Mouse (Mus musculus) midbrain, postnatal 0 days (tissue): ENCODE measurements around the gene Asb5. TPM values are rescaled to one million over a fixed set of nuclear protein-coding genes. Genes with fewer than 3 reads are reported as not detected.
"Not testable (repeated sequence)": the region's sequence is repeated elsewhere in the genome, so short reads cannot be mapped to it uniquely, and the experiment has no call there.

ENCODE experiments used
- ATAC-seq: fragments of 200-750 bp; cut with Nextera tagmentation; 2 replicates; pipeline ENCODE4 v1.8.0; 2017; ENCODE audit warnings: moderate number of reproducible peaks, mild to moderate bottlenecking, moderate TSS enrichment, moderate library complexity; ENCODE audit not compliant: low FRiP score
- DNase-seq: peaks from one replicate; pipeline ENCODE4 v3.0.0-alpha.2; 2015; ENCODE audit warnings: low spot score
- H3K27ac ChIP-seq: fragments of 300-500 bp; sonication (generic); 2 replicates; pipeline ENCODE4 v1.5.1; 2014; ENCODE audit warnings: low read depth, mild to moderate bottlenecking, low read length, mixed read lengths
- H3K27me3 ChIP-seq: fragments of 300-500 bp; sonication (generic); 2 replicates; pipeline ENCODE4 v1.6.1; 2014; ENCODE audit warnings: low read length, control low read depth, mixed read lengths; ENCODE audit not compliant: insufficient read depth
- H3K36me3 ChIP-seq: fragments of 300-500 bp; sonication (generic); 2 replicates; pipeline ENCODE4 v1.6.1; 2014; ENCODE audit warnings: low read length, control low read depth, mixed read lengths; ENCODE audit not compliant: insufficient read depth
- H3K4me1 ChIP-seq: fragments of 300-500 bp; sonication (generic); 2 replicates; pipeline ENCODE4 v1.6.1; 2014; ENCODE audit warnings: mild to moderate bottlenecking, control low read depth, antibody characterized with exemption, low read length, mixed read lengths; ENCODE audit not compliant: insufficient read depth
- H3K4me2 ChIP-seq: fragments of 300-500 bp; sonication (generic); 2 replicates; pipeline ENCODE4 v1.6.1; 2014; ENCODE audit warnings: low read depth, mild to moderate bottlenecking, low read length, mixed read lengths; ENCODE audit not compliant: poor library complexity, severe bottlenecking
- H3K4me3 ChIP-seq: fragments of 300-500 bp; sonication (generic); 2 replicates; pipeline ENCODE4 v1.5.1; 2014; ENCODE audit warnings: low read depth, mild to moderate bottlenecking, low read length, moderate library complexity
- H3K9ac ChIP-seq: fragments of 300-500 bp; sonication (generic); replicated peaks from 2 replicates; pipeline ENCODE4 v1.6.1; 2014; ENCODE audit warnings: mild to moderate bottlenecking, low read length, moderate library complexity, mixed read lengths; ENCODE audit not compliant: poor library complexity, severe bottlenecking
- H3K9me3 ChIP-seq: fragments of 300-500 bp; sonication (generic); 2 replicates; pipeline ENCODE4 v1.6.1; 2016; ENCODE audit warnings: low read length, control low read depth
- CTCF ChIP-seq: IDR thresholded peaks from 2 replicates; pipeline ENCODE4 v1.5.1; 2016; ENCODE audit warnings: antibody characterized with exemption, mild to moderate bottlenecking
- WGBS: fragments of 180-500 bp; shearing (Covaris S2); extraction: QIAGEN DNeasy Blood & Tissue Kit; methylation state at CpG from one replicate; pipeline ENCODE4 v1.1.7; 2014; 5-methylcytosine and 5-hydroxymethylcytosine counted together
- polyA plus RNA-seq: library from polyadenylated mRNA; unstranded; fragments of >200 nt; fragmentation: Nextera tagmentation; extraction: Ambion mirVana; gene quantifications from 2 replicates; pipeline ENCODE4 v1.2.1, GENCODE M21; 2015
- total RNA-seq: library from RNA; depleted of rRNA; stranded (reverse); fragments of >200 nt; gene quantifications from 2 replicates; pipeline ENCODE4 v1.2.3, GENCODE M21; 2014

Asb5 gene
- total and polyA plus RNA-seq, 2 experiments from 2014 or later, result 1.1 to 11.4 TPM

DNA sequence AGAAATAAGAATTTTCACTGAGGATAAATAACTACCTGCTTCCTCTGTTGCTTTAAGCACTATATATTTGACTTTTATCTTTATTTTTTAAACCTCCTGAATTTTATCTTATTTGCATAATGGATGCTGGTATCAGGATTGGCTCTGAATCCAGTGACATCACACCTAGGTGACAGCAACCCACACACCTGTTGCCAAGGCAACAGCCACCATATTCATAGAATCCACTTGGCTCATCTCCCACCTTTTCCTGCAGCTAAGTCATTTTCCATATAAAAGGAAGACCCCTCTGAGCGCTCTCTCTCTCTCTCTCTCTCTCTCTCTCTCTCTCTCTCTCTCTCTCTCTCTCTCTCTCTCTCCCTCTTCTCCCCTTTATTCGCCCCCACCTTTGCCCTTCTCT, 67.6 kb downstream of the Asb5 start:
- Histone ChIP-seq H3K27me3 (no peaks in the 10 kb centered on the region), H3K4me2 (no peak overlapping the region), H3K9me3 (no peaks in the 10 kb centered on the region), H3K9ac (no peak overlapping the region), H3K4me1 (peaks cover 6% of the 10 kb centered on the region; the same call in 1 of the 2 replicates), H3K27ac (no peak overlapping the region), H3K36me3 (no peaks in the 10 kb centered on the region), H3K4me3 (no peak overlapping the region)
- ATAC-seq (no peak), DNase-seq (no peak)
- no peak for TF ChIP-seq CTCF
- 79% methylated on average over 2 of the region's 2 CpGs for WGBS

DNA sequence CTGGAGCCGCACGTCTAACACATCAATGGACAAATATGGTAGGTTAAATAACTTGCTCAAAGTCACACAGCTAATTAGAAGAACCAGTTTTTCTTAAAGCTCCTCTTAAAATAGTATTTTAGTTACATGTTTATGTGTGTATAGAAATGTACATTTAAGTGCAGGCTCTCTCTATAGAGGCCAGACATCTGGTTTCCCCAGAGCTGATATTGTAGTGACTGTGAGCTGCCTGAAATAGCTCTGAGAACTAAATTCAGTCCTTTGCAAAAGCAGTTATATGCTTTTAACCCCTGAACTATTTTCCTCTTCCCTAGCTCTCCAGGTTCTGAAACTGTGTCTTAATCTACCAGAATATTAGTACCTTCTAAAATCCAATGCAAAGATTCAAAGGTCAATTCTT, 68.0 kb downstream of the Asb5 start:
- DNase-seq (no peak), ATAC-seq (no peak)
- H3K27ac ChIP-seq, result no peak overlapping the region
- H3K9me3 ChIP-seq, result no peaks in the 10 kb centered on the region
- no peaks in the 10 kb centered on the region for H3K36me3 ChIP-seq
- peaks cover 6% of the 10 kb centered on the region; the same call in 1 of the 2 replicates for H3K4me1 ChIP-seq
- H3K4me3 ChIP-seq, result no peak overlapping the region
- no peak overlapping the region for H3K4me2 ChIP-seq
- no peak for TF ChIP-seq CTCF
- 91% methylated on average over 2 of the region's 2 CpGs for WGBS
- H3K9ac ChIP-seq, result no peak overlapping the region
- no peaks in the 10 kb centered on the region for H3K27me3 ChIP-seq

DNA sequence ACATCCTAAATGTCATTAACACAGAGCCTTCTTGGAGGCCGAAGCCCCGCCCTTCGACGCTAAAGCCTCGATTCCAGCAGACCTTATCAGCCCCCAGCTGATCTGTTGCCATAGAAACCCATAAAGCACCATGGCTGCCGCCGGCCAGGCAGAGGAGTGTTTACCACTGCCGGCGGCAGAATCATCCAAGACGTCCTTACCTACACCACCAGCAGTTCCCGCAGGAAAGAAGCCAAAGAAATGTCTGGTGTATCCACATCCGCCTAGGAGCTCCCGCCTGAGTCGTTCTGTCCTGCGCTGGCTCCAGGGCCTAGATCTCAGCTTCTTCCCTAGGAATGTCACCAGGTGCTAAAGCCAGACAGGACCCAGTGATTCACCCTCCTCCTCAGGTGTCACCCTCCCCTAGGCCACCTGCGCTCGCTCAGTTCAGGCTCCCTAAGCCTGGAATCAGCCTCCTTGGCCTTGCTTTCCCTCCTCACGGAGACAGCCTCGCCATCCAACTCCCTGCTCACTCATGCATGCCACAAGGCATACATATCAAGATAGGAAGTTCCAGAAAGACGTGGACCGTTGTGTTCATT, 71.4 kb downstream of the Asb5 start, which contains the start of gene Spata4:
Gene Spata4 (plus strand): TSS at position 111 of the 581 bp plus-strand sequence.
- DNase-seq (peak; percentile 85), ATAC-seq (peak; percentile 84)
- WGBS, result 7% methylated on average over 21 of the region's 21 CpGs
- peak within 1 kb of the TSS; percentile 57; the same call in 1 of the 2 replicates for H3K27ac ChIP-seq
- H3K4me2 ChIP-seq, result peak within 1 kb of the TSS; percentile 53
- TF ChIP-seq CTCF, result no peak
- peak within 1 kb of the TSS; percentile 48; the same call in 1 of the 2 replicates for H3K9ac ChIP-seq
- peaks cover 6% of the 10 kb centered on the region; the same call in 1 of the 2 replicates for H3K4me1 ChIP-seq
- no peaks in the 10 kb centered on the region for H3K36me3 ChIP-seq
- no peaks in the 10 kb centered on the region for H3K9me3 ChIP-seq
- peak within 1 kb of the TSS; percentile 27 for H3K4me3 ChIP-seq
- no peaks in the 10 kb centered on the region for H3K27me3 ChIP-seq

- 78% methylated on average over 4 of the region's 4 CpGs for WGBS
Measured at GRCm38 (mm10) chr8:54603440-54603839, 74.1 kb downstream of the Asb5 start.

DNA sequence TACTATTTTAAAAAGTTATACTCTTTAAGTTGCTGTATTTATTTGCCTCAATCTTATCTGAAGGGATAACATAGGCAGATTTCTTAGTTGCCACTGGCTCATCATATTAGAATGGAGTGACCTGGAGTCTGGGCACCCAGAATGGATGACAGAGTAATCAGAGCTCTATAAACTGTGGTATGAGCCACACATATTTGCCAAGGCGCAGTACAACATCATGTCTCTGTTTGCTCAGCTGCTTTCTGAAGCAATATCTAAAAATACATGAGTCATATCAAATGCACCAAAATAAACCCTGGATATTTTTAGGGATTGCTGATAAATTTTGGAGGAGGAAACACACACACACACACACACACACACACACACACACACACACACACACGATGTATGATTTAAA, 80.0 kb downstream of the Asb5 start:
- Histone ChIP-seq H3K4me2 (no peak overlapping the region), H3K36me3 (no peaks in the 10 kb centered on the region), H3K9ac (no peak overlapping the region), H3K9me3 (no peaks in the 10 kb centered on the region), H3K27me3 (no peaks in the 10 kb centered on the region), H3K27ac (no peak overlapping the region), H3K4me3 (no peak overlapping the region), H3K4me1 (no peaks in the 10 kb centered on the region)
- 89% methylated on average over 2 of the region's 2 CpGs for WGBS
- no peak for DNase-seq
- TF ChIP-seq CTCF, result no peak
- ATAC-seq, result no peak

More at GRCm38 (mm10) chr8:54603440-54603839, 74.1 kb downstream of the Asb5 start:
- peaks cover 6% of the 10 kb centered on the region; the same call in 1 of the 2 replicates for H3K4me1 ChIP-seq
- no peak overlapping the region for H3K27ac ChIP-seq
- no peak overlapping the region for H3K4me2 ChIP-seq
- no peak for TF ChIP-seq CTCF
- H3K9ac ChIP-seq, result no peak overlapping the region
- ATAC-seq (no peak), DNase-seq (no peak)
- H3K9me3 ChIP-seq, result no peaks in the 10 kb centered on the region
- H3K4me3 ChIP-seq, result no peak overlapping the region
- no peaks in the 10 kb centered on the region for H3K36me3 ChIP-seq
- no peaks in the 10 kb centered on the region for H3K27me3 ChIP-seq

- ATAC-seq, result no peak
- H3K27me3 ChIP-seq, result no peaks in the 10 kb centered on the region
- DNase-seq, result no peak
- WGBS, result 74% methylated on average over 4 of the region's 4 CpGs
- H3K36me3 ChIP-seq, result no peaks in the 10 kb centered on the region
- H3K4me2 ChIP-seq, result no peak overlapping the region
- no peak overlapping the region for H3K4me3 ChIP-seq
- H3K4me1 ChIP-seq, result no peaks in the 10 kb centered on the region
- no peak for TF ChIP-seq CTCF
- no peaks in the 10 kb centered on the region for H3K9me3 ChIP-seq
- no peak overlapping the region for H3K9ac ChIP-seq
- no peak overlapping the region for H3K27ac ChIP-seq
Measured at GRCm38 (mm10) chr8:54610238-54610637, 80.9 kb downstream of the Asb5 start.

GRCm38 (mm10) chr8:54616710-54617109, 87.3 kb downstream of the Asb5 start:
- not testable (repeated sequence) for H3K27me3 ChIP-seq, DNase-seq, H3K4me3 ChIP-seq, H3K36me3 ChIP-seq, ATAC-seq, H3K4me2 ChIP-seq, H3K27ac ChIP-seq, H3K9ac ChIP-seq, H3K4me1 ChIP-seq, H3K9me3 ChIP-seq
- 91% methylated on average over 17 of the region's 17 CpGs for WGBS
